Mouse (Mus musculus) megakaryocyte progenitor cell, adult 5-6 weeks (primary cell): ENCODE measurements around the gene Srl. TPM values are rescaled to one million over a fixed set of nuclear protein-coding genes. Genes with fewer than 3 reads are reported as not detected.
"Not testable (repeated sequence)": the region's sequence is repeated elsewhere in the genome, so short reads cannot be mapped to it uniquely, and the experiment has no call there.

Experiments used
- ATAC-seq: replicated peaks from 2 replicates; pipeline ENCODE4 v1.8.0; 2016; ENCODE audit warnings: mild to moderate bottlenecking, moderate TSS enrichment, inconsistent platforms; ENCODE audit not compliant: poor library complexity
- total RNA-seq, 2 experiments: library from RNA; stranded (forward) in 1 of 2; stranded (reverse) in 1 of 2; fragments of 157-497, 149-512 nt in 1 of 2; fragments of 200-1000 nt in 1 of 2; gene quantifications; 2 replicates each; pipeline versions ENCODE4 v1.2.3 to v1.2.4; 2015 to 2017

The Srl gene
- total RNA-seq, 2 experiments from 2014 or later = 4.4 to 18.7 TPM

- no peak for ATAC-seq
Measured at GRCm38 (mm10) chr16:4555555-4555954, 13.9 kb upstream of the Srl start.

- ATAC-seq = peak; percentile 32
Measured at GRCm38 (mm10) chr16:4552829-4553550, 11.4 kb upstream of the Srl start.

GRCm38 (mm10) chr16:4551885-4552284, 10.3 kb upstream of the Srl start:
- no peak for ATAC-seq

- peak; percentile 84 for ATAC-seq
Measured at GRCm38 (mm10) chr16:4551056-4551455, 9.4 kb upstream of the Srl start.

- no peak for ATAC-seq
Measured at GRCm38 (mm10) chr16:4548953-4549688, 7.5 kb upstream of the Srl start.

- ATAC-seq = no peak
Measured at GRCm38 (mm10) chr16:4547611-4548010, 6.0 kb upstream of the Srl start.

GRCm38 (mm10) chr16:4546838-4547237, 5.2 kb upstream of the Srl start:
- no peak for ATAC-seq

- no peak for ATAC-seq
Measured at GRCm38 (mm10) chr16:4544845-4545244, 3.2 kb upstream of the Srl start.

- ATAC-seq = no peak
Measured at GRCm38 (mm10) chr16:4543266-4543665, 1.6 kb upstream of the Srl start.

GRCm38 (mm10) chr16:4542236-4542774, 689 bp upstream of the Srl start:
- ATAC-seq = no peak

GRCm38 (mm10) chr16:4541033-4541432, 583 bp downstream of the Srl start:
- no peak for ATAC-seq

GRCm38 (mm10) chr16:4540064-4540775, 1.4 kb downstream of the Srl start:
- ATAC-seq = no peak

GRCm38 (mm10) chr16:4539521-4539920, 2.1 kb downstream of the Srl start:
- no peak for ATAC-seq

- ATAC-seq = no peak
Measured at GRCm38 (mm10) chr16:4537616-4538358, 3.8 kb downstream of the Srl start.

- not testable (repeated sequence) for ATAC-seq
Measured at GRCm38 (mm10) chr16:4527373-4527772, 14.2 kb downstream of the Srl start.

GRCm38 (mm10) chr16:4523313-4524004, 18.2 kb downstream of the Srl start:
- ATAC-seq = no peak

- ATAC-seq = no peak
Measured at GRCm38 (mm10) chr16:4522879-4523278, 18.7 kb downstream of the Srl start.

GRCm38 (mm10) chr16:4521735-4522530, 19.7 kb downstream of the Srl start:
- no peak for ATAC-seq

GRCm38 (mm10) chr16:4521074-4521667, 20.4 kb downstream of the Srl start:
- ATAC-seq = no peak
